In the genomic region with DNA sequence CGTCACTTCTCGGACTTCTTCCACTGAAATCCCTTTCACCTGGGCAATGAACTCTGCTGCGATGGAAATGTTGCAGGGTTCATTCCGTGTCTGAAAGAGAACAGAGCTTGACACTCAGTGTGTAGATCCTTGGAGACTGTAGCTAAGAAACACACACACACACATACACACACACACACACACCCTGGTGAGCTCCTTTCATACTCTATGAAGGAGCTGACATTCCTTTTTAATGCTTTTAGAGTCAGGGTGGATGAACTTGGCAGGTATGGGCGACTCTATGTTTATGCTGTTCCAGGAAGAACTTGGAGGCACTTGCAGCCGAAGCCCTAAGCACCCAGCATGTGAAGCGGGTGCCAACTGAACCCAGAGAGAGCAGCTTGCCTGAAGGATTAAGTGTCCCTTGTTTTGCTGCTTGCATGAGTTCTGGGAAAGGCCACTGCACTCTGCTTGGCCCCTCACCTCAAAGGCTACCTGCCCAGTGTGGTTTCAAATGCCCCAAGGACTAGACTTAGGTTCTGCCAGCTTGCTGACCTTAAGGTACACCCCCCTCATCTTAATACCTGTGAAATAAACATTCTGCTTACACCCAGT, we compare ENCODE assay signal across 22 mouse cellular contexts. TPM values are rescaled to one million over a fixed set of nuclear protein-coding genes. Genes with fewer than 3 reads are reported as not detected.
DNase-seq lines count a peak whose midpoint lies in the region; ATAC-seq and TF ChIP-seq lines count a peak whose summit lies in the region.
"Had no signal": no experiment of that assay in that cellular context is flagged by ENCODE, and none has a peak within 500 bp of the region (broad histone marks: within the 10 kb centered on the region; RNA-seq: fewer than 3 reads in every experiment).

No protein-coding gene starts in this region.

- no peaks in the 10 kb centered on the region for H3K36me3 ChIP-seq in midbrain, embryonic 16.5 days (ENCODE audit: control insufficient read depth, insufficient read depth, low read length)
- H3K36me3 ChIP-seq: embryonic facial prominence, embryonic 12.5 days; heart, embryonic 12.5 days; limb, embryonic 12.5 days; liver, embryonic 12.5 days had no signal

- no peak for ATAC-seq in midbrain, embryonic 16.5 days
- ATAC-seq: forebrain, embryonic 14.5 days had no signal

- H3K27me3 ChIP-seq in midbrain, embryonic 16.5 days (ENCODE audit: control insufficient read depth, insufficient read depth, low read depth, low read length) = no peaks in the 10 kb centered on the region
- H3K27me3 ChIP-seq: CH12.LX; embryonic facial prominence, embryonic 12.5 days; heart, embryonic 12.5 days; limb, embryonic 12.5 days; liver, embryonic 12.5 days had no signal

- H3K9ac ChIP-seq in midbrain, embryonic 16.5 days (ENCODE audit: low read depth, low read length) = no peak overlapping the region
- H3K9ac ChIP-seq: embryonic facial prominence, embryonic 12.5 days; heart, embryonic 12.5 days; limb, embryonic 12.5 days; liver, embryonic 12.5 days; lung, embryonic 14.5 days had no signal

- TF ChIP-seq CTCF in gastrocnemius, adult 2 months (IDR thresholded peaks at IDR 0.05) = no peak

- H3K4me1 ChIP-seq in midbrain, embryonic 16.5 days (ENCODE audit: control insufficient read depth, insufficient read depth, low read length) = no peaks in the 10 kb centered on the region
- H3K4me1 ChIP-seq: embryonic facial prominence, embryonic 12.5 days; heart, embryonic 12.5 days; limb, embryonic 12.5 days had no signal

- 65% methylated on average over 7 of the region's 7 CpGs for WGBS in midbrain, embryonic 16.5 days

- DNase-seq in heart, adult 11 months = peak; percentile 79
- no peak for DNase-seq in heart, adult 9 months (ENCODE audit: low spot score in 2 of 2)
- peak; percentile 16 to 26 for DNase-seq in kidney, adult 8-10 months
- DNase-seq in kidney, postnatal 10 days = no peak
- DNase-seq in gastrocnemius, adult 2 months = peak; percentile 85
- DNase-seq in skeletal muscle tissue, adult 2 months (ENCODE audit: low read depth, low spot score) = peak; percentile 92
- DNase-seq in right cerebral cortex, postnatal 14 days = no peak
- DNase-seq: cerebellum, adult 9-10 months; heart, postnatal 14 days; lung, embryonic 14.5 days; lung, postnatal 36 days had no signal

- H3K4me2 ChIP-seq in midbrain, embryonic 16.5 days (ENCODE audit: low read length) = no peak overlapping the region
- H3K4me2 ChIP-seq: embryonic facial prominence, embryonic 12.5 days; heart, embryonic 12.5 days; limb, embryonic 12.5 days; liver, embryonic 12.5 days; lung, embryonic 14.5 days had no signal

- H3K9me3 ChIP-seq in midbrain, embryonic 16.5 days (replicated peaks; ENCODE audit: control insufficient read depth, low read length, poor library complexity, severe bottlenecking) = no peaks in the 10 kb centered on the region
- H3K9me3 ChIP-seq: embryonic facial prominence, embryonic 12.5 days; heart, embryonic 12.5 days; limb, embryonic 12.5 days; liver, embryonic 12.5 days had no signal

- peak overlapping the region; percentile 86 for H3K27ac ChIP-seq in gastrocnemius, adult 2 months
- no peak overlapping the region for H3K27ac ChIP-seq in midbrain, embryonic 16.5 days (ENCODE audit: low read length)
- H3K27ac ChIP-seq: embryonic facial prominence, embryonic 12.5 days; limb, embryonic 12.5 days had no signal

- H3K4me3 ChIP-seq in gastrocnemius, adult 2 months = peak overlapping the region; percentile 35
- H3K4me3 ChIP-seq in midbrain, embryonic 16.5 days (ENCODE audit: low read depth, low read length) = no peak overlapping the region
- H3K4me3 ChIP-seq: embryonic facial prominence, embryonic 12.5 days; erythroblast, embryonic 14.5 days; heart, embryonic 12.5 days; limb, embryonic 12.5 days; liver, embryonic 12.5 days had no signal

- intact Hi-C loops in gastrocnemius, adult 2 months (cut with DNase I) = loop anchor here (1.0 kb wide), 1 partner anchor 20 kb away; the partner anchor contains the start of gene Flvcr1

RNA-seq across cellular contexts. Expression of gene Spata45, which starts 9.9 kb away (rescaled TPM):
- not detected for total RNA-seq in gastrocnemius, adult 2 months (2021)
- polyA plus RNA-seq in midbrain, embryonic 16.5 days (2015; fragmentation: Nextera tagmentation; extraction: Ambion mirVana) = not detected in 2 replicates
- total RNA-seq: CH12.LX; heart, postnatal 14 days; layer of hippocampus, postnatal 14 days; megakaryocyte-erythroid progenitor cell, adult 5-6 weeks; MEL had no signal
- polyA plus RNA-seq: embryonic facial prominence, embryonic 12.5 days; erythroblast, embryonic 14.5 days; forebrain, embryonic 14.5 days; heart, embryonic 12.5 days; limb, embryonic 12.5 days; liver, embryonic 12.5 days; lung, embryonic 14.5 days had no signal

RNA-seq across cellular contexts. Expression of gene Tatdn3, which starts 16.4 kb away (rescaled TPM):
- 10 to 100 TPM; 14.4 to 15.2 TPM for total RNA-seq in gastrocnemius, adult 2 months (2021)
- polyA plus RNA-seq in midbrain, embryonic 16.5 days (2015; fragmentation: Nextera tagmentation; extraction: Ambion mirVana) = 14.1 and 16.7 TPM in 2 replicates

RNA-seq across cellular contexts. Expression of gene Nsl1, which starts 16.5 kb away (rescaled TPM):
- total RNA-seq in gastrocnemius, adult 2 months (2021) = under 1 TPM; 0.05 to 0.08 TPM
- polyA plus RNA-seq in midbrain, embryonic 16.5 days (2015; fragmentation: Nextera tagmentation; extraction: Ambion mirVana) = 2.4 and 3.2 TPM in 2 replicates

RNA-seq across cellular contexts. Expression of gene Flvcr1, which starts 20.4 kb away (rescaled TPM):
- total RNA-seq in gastrocnemius, adult 2 months (2021) = 10 to 100 TPM; 13.0 to 16.2 TPM
- polyA plus RNA-seq in midbrain, embryonic 16.5 days (2015; fragmentation: Nextera tagmentation; extraction: Ambion mirVana) = 7.8 and 7.9 TPM in 2 replicates

RNA-seq across cellular contexts. Expression of gene Batf3, which starts 51.3 kb away (rescaled TPM):
- total RNA-seq in gastrocnemius, adult 2 months (2021) = under 1 TPM in 1 of 2 experiments, not detected in 1; 0.38 TPM
- 0.80 and 1.6 TPM in 2 replicates for polyA plus RNA-seq in midbrain, embryonic 16.5 days (2015; fragmentation: Nextera tagmentation; extraction: Ambion mirVana)
- total RNA-seq: heart, postnatal 14 days; layer of hippocampus, postnatal 14 days; megakaryocyte-erythroid progenitor cell, adult 5-6 weeks had no signal

Comparison
In these comparisons a context has a peak if more than half of its experiments do, and no peak if none do; other contexts are left out.
1. DNase-seq: peak in heart, adult 11 months (single experiment), kidney, adult 8-10 months (2 of 2), gastrocnemius, adult 2 months (single experiment) and skeletal muscle tissue, adult 2 months (single experiment); none in heart, adult 9 months (0 of 2), kidney, postnatal 10 days (single experiment) and right cerebral cortex, postnatal 14 days (single experiment).